Mouse (Mus musculus) liver, adult 2 months (tissue): ENCODE results near the gene Tmem219. TPM values are rescaled to one million over a fixed set of nuclear protein-coding genes. Genes with fewer than 3 reads are reported as not detected.
"Not testable (repeated sequence)": the region's sequence is repeated elsewhere in the genome, so short reads cannot be mapped to it uniquely, and the experiment has no call there.

Experiments used
- DNase-seq: peaks from one replicate; pipeline ENCODE4 v3.0.0-alpha.2; 2011; ENCODE audit warnings: low read depth, low spot score; ENCODE audit errors: extremely low read depth
- H3K27ac ChIP-seq: fragments of 200-500 bp; replicated peaks from 2 replicates; pipeline ENCODE4 v1.5.1; 2012; ENCODE audit warnings: low read depth, mild to moderate bottlenecking, control low read depth, inconsistent platforms, low read length; ENCODE audit not compliant: insufficient read depth
- H3K27me3 ChIP-seq: fragments of 200-500 bp; 2 replicates; pipeline ENCODE4 v1.6.1; 2012; ENCODE audit warnings: mild to moderate bottlenecking, moderate library complexity, low read length, inconsistent platforms; ENCODE audit not compliant: control insufficient read depth, insufficient read depth
- H3K36me3 ChIP-seq: fragments of 200-500 bp; 2 replicates; pipeline ENCODE4 v1.6.1; 2012; ENCODE audit warnings: low read length, inconsistent platforms; ENCODE audit not compliant: control insufficient read depth, insufficient read depth
- H3K4me1 ChIP-seq: fragments of 200-500 bp; 2 replicates; pipeline ENCODE4 v1.6.1; 2011; ENCODE audit warnings: low read length; ENCODE audit not compliant: control insufficient read depth, insufficient read depth
- H3K4me3 ChIP-seq: fragments of 200-500 bp; 2 replicates; pipeline ENCODE4 v1.5.1; 2011; ENCODE audit warnings: low read depth, mild to moderate bottlenecking, control low read depth, low read length, moderate library complexity; ENCODE audit not compliant: insufficient read depth
- H3K79me2 ChIP-seq: fragments of 200-500 bp; 2 replicates; pipeline ENCODE4 v1.6.1; 2012; ENCODE audit warnings: inconsistent platforms, mild to moderate bottlenecking, low read length, moderate library complexity; ENCODE audit not compliant: control insufficient read depth, insufficient read depth
- H3K9ac ChIP-seq: fragments of 200-500 bp; 2 replicates; pipeline ENCODE4 v1.6.1; 2012; ENCODE audit warnings: low read depth, mild to moderate bottlenecking, control low read depth, inconsistent platforms, low read length
- CTCF ChIP-seq: fragments of 200-500 bp; IDR thresholded peaks from 2 replicates; pipeline ENCODE4 v1.5.1; 2011; ENCODE audit warnings: low read depth, low read length, control low read depth
- POLR2A ChIP-seq: fragments of 200-500 bp; IDR thresholded peaks from 2 replicates; pipeline ENCODE4 v1.6.1; 2011; ENCODE audit warnings: low read length, control low read depth; ENCODE audit not compliant: insufficient read depth; ENCODE audit errors: extremely low read depth
- WGBS: fragments of 180-500 bp; shearing (Covaris S2); methylation state at CpG from one replicate; pipeline ENCODE4 v1.1.7; 2018; 5-methylcytosine and 5-hydroxymethylcytosine counted together
- polyA plus RNA-seq: library from polyadenylated mRNA; depleted of rRNA; stranded (reverse); fragments of >200 nt; gene quantifications from 2 replicates; pipeline ENCODE4 v1.2.3, GENCODE M21; 2012
- total RNA-seq: library from RNA; depleted of rRNA; stranded (reverse); fragments of >200 nt; gene quantifications from 2 replicates; pipeline ENCODE4 v1.2.3, GENCODE M21; 2014

The Tmem219 gene
- total and polyA plus RNA-seq, 2 experiments: 78.4 to 120 TPM

GRCm38 (mm10) chr7:126919973-126920372, 2.7 kb downstream of the Tmem219 start:
- TF ChIP-seq POLR2A (no peak), CTCF (no peak)

GRCm38 (mm10) chr7:126918356-126918755, 4.4 kb downstream of the Tmem219 start:
- WGBS: 37% methylated on average over 4 of the region's 4 CpGs
- DNase-seq: not testable (repeated sequence)

More at GRCm38 (mm10) chr7:126919973-126920372, 2.7 kb downstream of the Tmem219 start:
- peaks cover 16% of the 10 kb centered on the region for H3K4me1 ChIP-seq
- peaks cover 2% of the 10 kb centered on the region; the same call in 1 of the 2 replicates for H3K36me3 ChIP-seq
- no peak for DNase-seq
- H3K27me3 ChIP-seq: no peaks in the 10 kb centered on the region
- H3K79me2 ChIP-seq: peaks cover 27% of the 10 kb centered on the region; the same call in 1 of the 2 replicates
- H3K27ac ChIP-seq: 0 out of 2 replicates have a peak overlapping the region, but pooled peaks have one; percentile 2
- H3K9ac ChIP-seq: no peak overlapping the region
- H3K4me3 ChIP-seq: no peak overlapping the region
- WGBS: 68% methylated on average over 4 of the region's 4 CpGs

DNA sequence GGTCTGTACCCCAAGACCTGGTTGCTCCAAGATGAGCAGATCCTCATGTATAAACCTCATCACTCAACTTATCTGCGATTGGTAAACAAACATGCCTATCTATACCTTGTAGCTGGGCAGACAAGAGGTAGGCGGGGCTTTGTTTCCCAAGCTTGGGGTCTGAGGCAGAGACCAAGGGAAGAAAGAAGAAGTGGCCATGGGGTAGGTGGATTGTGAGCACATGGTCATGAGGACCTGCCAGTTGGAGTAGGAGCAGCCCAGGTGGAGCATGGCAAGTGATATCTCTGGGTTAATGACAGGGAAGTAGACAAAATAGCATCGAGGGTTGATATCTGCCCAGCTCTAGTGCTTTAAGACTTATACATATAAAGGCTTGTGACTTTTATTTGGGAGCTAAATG, 7.9 kb downstream of the Tmem219 start:
- no peak for DNase-seq
- H3K36me3 ChIP-seq: peaks cover 13% of the 10 kb centered on the region
- no peak overlapping the region for H3K27ac ChIP-seq
- H3K4me1 ChIP-seq: peaks cover 5% of the 10 kb centered on the region
- H3K4me3 ChIP-seq: no peak overlapping the region
- peaks cover 28% of the 10 kb centered on the region; the same call in 1 of the 2 replicates for H3K79me2 ChIP-seq
- H3K9ac ChIP-seq: no peak overlapping the region
- no peaks in the 10 kb centered on the region for H3K27me3 ChIP-seq
- TF ChIP-seq POLR2A (no peak), CTCF (no peak)
- WGBS: 87% methylated on average over 3 of the region's 3 CpGs

More at GRCm38 (mm10) chr7:126918356-126918755, 4.4 kb downstream of the Tmem219 start:
- not testable (repeated sequence) for H3K27me3 ChIP-seq, H3K27ac ChIP-seq, H3K9ac ChIP-seq, H3K4me3 ChIP-seq, H3K36me3 ChIP-seq
- Histone ChIP-seq H3K4me1 (peaks cover 13% of the 10 kb centered on the region), H3K79me2 (peaks cover 34% of the 10 kb centered on the region; the same call in 1 of the 2 replicates)

- no peak overlapping the region for H3K4me3 ChIP-seq
- no peaks in the 10 kb centered on the region for H3K27me3 ChIP-seq
- peaks cover 13% of the 10 kb centered on the region for H3K4me1 ChIP-seq
- H3K36me3 ChIP-seq: peaks cover 28% of the 10 kb centered on the region
- TF ChIP-seq POLR2A: no peak
- TF ChIP-seq CTCF: no peak
- peaks cover 46% of the 10 kb centered on the region for H3K79me2 ChIP-seq
- H3K27ac ChIP-seq: no peak overlapping the region
- peak; percentile 58 for DNase-seq
- no peak overlapping the region for H3K9ac ChIP-seq
- 21% methylated on average over 3 of the region's 3 CpGs for WGBS
Observed at GRCm38 (mm10) chr7:126905590-126905989, 17.1 kb downstream of the Tmem219 start.

DNA sequence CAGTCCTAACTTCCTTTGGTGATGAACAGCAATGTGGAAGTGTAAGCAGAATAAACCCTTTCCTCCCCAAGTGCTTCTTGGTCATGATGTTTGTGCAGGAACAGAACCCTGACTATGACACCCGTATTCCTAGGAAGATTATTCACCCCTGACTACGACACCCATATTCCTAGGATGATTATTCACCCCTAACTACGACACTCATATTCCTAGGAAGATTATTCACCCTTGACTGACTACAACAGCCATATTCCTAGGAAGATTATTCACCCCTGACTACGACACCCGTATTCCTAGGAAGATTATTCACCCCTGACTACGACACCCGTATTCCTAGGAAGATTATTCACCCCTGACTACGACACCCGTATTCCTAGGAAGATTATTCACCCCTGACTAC, 22.9 kb downstream of the Tmem219 start:
- peaks cover 20% of the 10 kb centered on the region for H3K79me2 ChIP-seq
- DNase-seq: not testable (repeated sequence)
- WGBS: 97% methylated on average over 7 of the region's 9 CpGs

DNA sequence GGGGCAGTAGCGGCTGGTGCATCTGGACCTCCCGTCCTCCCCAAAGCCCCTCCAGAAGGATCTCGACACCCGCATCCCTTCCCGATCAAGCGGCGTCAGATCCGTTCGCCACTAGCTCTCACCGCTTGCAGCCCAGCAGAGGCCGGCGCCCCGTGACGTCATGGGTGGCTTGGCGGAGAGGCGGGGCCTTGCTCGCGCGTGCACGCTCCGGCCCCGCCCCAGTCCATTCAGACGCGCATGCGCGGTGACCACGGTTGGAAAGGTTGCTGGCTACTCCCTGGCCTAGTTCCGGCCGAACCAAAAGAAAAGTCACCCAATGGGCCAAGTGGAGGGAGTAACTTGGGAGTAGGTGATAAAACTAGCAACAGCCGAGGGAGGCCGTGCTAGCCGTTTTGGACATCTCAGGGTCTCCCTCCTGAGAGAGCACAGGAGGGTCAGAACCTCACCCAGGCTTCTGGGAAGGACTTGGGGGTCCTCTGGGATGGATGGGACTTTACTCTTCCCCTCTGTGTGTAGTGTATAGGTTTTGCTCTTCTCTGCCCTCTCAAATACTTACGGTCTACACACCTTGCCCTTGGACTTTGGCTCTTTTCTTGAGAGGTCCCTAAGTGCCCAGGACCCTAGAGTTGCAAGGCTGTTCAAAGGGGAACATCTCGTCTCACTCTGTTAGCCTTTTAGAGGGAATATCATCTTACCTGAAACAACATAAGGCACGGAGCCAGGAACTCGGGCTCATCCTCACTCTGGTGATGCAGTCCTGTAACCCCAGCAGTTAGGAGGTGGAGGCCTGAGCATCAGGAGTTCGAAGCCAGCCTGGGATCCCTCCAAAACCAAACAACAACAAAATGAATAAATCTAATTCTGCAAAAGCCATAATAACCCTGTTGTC, 24.4 kb downstream of the Tmem219 start:
- WGBS: 22% methylated on average over 37 of the region's 37 CpGs
- H3K9ac ChIP-seq: peak overlapping the region; percentile 76
- DNase-seq: peak; percentile 78
- H3K79me2 ChIP-seq: peaks cover 13% of the 10 kb centered on the region
- peak overlapping the region; percentile 64 for H3K27ac ChIP-seq
- 0 out of 2 replicates have a peak, but pooled peaks cover 4% of the 10 kb centered on the region for H3K4me1 ChIP-seq
- H3K4me3 ChIP-seq: peak overlapping the region; percentile 79
- no peaks in the 10 kb centered on the region for H3K27me3 ChIP-seq
- H3K36me3 ChIP-seq: peaks cover 35% of the 10 kb centered on the region
- TF ChIP-seq POLR2A: peak; percentile 24; the same call in 1 of the 2 replicates
- no peak for TF ChIP-seq CTCF

More for the DNA sequence above, 22.9 kb downstream of the Tmem219 start:
- peaks cover 30% of the 10 kb centered on the region for H3K36me3 ChIP-seq
- H3K4me3 ChIP-seq, H3K4me1 ChIP-seq, H3K27ac ChIP-seq, H3K9ac ChIP-seq, H3K27me3 ChIP-seq: not testable (repeated sequence)
